Mouse (Mus musculus) neural tube, embryonic 14.5 days (tissue): ENCODE data around the gene 1700003F12Rik. TPM values are rescaled to one million over a fixed set of nuclear protein-coding genes. Genes with fewer than 3 reads are reported as not detected.

Source experiments
- ATAC-seq: fragments of 200-750 bp; cut with Nextera tagmentation; 2 replicates; pipeline ENCODE4 v1.8.0; 2017; ENCODE audit warnings: low read depth, mild to moderate bottlenecking, moderate TSS enrichment, moderate library complexity
- H3K27ac ChIP-seq: fragments of 300-500 bp; sonication (generic); 2 replicates; pipeline ENCODE4 v1.5.1; 2014; ENCODE audit warnings: low read depth, mild to moderate bottlenecking, control low read depth, low read length, moderate library complexity, mixed read lengths
- H3K27me3 ChIP-seq: fragments of 300-500 bp; sonication (generic); 2 replicates; pipeline ENCODE4 v1.6.1; 2014; ENCODE audit warnings: low read length; ENCODE audit not compliant: control insufficient read depth, insufficient read depth
- H3K36me3 ChIP-seq: fragments of 300-500 bp; sonication (generic); 2 replicates; pipeline ENCODE4 v1.6.1; 2014; ENCODE audit warnings: low read length, mixed read lengths; ENCODE audit not compliant: control insufficient read depth, insufficient read depth
- H3K4me1 ChIP-seq: fragments of 300-500 bp; sonication (generic); 2 replicates; pipeline ENCODE4 v1.6.1; 2014; ENCODE audit warnings: low read length; ENCODE audit not compliant: control insufficient read depth, insufficient read depth
- H3K4me2 ChIP-seq: fragments of 300-500 bp; sonication (generic); 2 replicates; pipeline ENCODE4 v1.6.1; 2014; ENCODE audit warnings: mild to moderate bottlenecking, low read depth, low read length, control low read depth
- H3K4me3 ChIP-seq: fragments of 300-500 bp; sonication (generic); 2 replicates; pipeline ENCODE4 v1.5.1; 2014; ENCODE audit warnings: low read depth, low read length, control low read depth, mixed read lengths
- H3K9ac ChIP-seq: fragments of 300-500 bp; sonication (generic); replicated peaks from 2 replicates; pipeline ENCODE4 v1.6.1; 2014; ENCODE audit warnings: low read depth, mild to moderate bottlenecking, control low read depth, low read length, mixed read lengths
- H3K9me3 ChIP-seq: fragments of 300-500 bp; sonication (generic); 2 replicates; pipeline ENCODE4 v1.6.1; 2016; ENCODE audit warnings: low read length; ENCODE audit not compliant: control insufficient read depth
- WGBS: fragments of 180-500 bp; shearing (Covaris S2); extraction: QIAGEN DNeasy Blood & Tissue Kit; methylation state at CpG from one replicate; pipeline ENCODE4 v1.1.7; 2014; 5-methylcytosine and 5-hydroxymethylcytosine counted together
- polyA plus RNA-seq: library from polyadenylated mRNA; unstranded; fragments of >200 nt; fragmentation: Nextera tagmentation; extraction: Ambion mirVana; gene quantifications from 2 replicates; pipeline ENCODE4 v1.2.1, GENCODE M21; 2014

The 1700003F12Rik gene
- polyA plus RNA-seq, 1 experiment from 2014 or later: 1.6 TPM

DNA sequence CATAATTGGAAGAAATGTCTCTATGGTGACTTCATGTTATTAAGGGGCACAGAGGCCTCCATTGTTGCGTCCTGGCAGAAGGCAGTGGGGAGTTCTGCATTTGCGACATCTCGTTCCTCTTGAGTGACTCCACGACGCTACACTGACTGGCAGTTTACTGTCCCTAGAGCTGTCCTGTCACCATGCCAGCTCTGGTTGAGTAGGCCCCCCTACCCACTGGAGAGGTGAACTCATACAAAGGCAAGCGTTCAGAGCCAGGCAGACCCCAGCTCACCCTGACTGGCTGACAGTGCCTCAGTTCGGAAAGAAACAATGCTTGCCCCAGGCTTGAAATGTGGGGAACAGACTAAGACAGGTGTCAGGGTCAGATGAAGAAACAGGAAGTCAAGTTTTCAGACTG, 27.4 kb downstream of the 1700003F12Rik start:
- H3K4me3 ChIP-seq: no peak overlapping the region
- no peaks in the 10 kb centered on the region for H3K9me3 ChIP-seq
- no peak overlapping the region for H3K4me2 ChIP-seq
- ATAC-seq: no peak
- 26% methylated on average over 7 of the region's 7 CpGs for WGBS
- H3K36me3 ChIP-seq: no peaks in the 10 kb centered on the region
- H3K27me3 ChIP-seq: no peaks in the 10 kb centered on the region
- no peak overlapping the region for H3K27ac ChIP-seq
- H3K9ac ChIP-seq: no peak overlapping the region
- H3K4me1 ChIP-seq: 0 out of 2 replicates have a peak, but pooled peaks cover 7% of the 10 kb centered on the region

GRCm38 (mm10) chr2:154576876-154577743, 30.2 kb downstream of the 1700003F12Rik start:
- Histone ChIP-seq H3K27me3 (no peaks in the 10 kb centered on the region), H3K4me3 (no peak overlapping the region), H3K4me2 (no peak overlapping the region), H3K36me3 (no peaks in the 10 kb centered on the region), H3K27ac (peak overlapping the region; percentile 44; the same call in 1 of the 2 replicates), H3K4me1 (0 out of 2 replicates have a peak, but pooled peaks cover 7% of the 10 kb centered on the region), H3K9me3 (no peaks in the 10 kb centered on the region), H3K9ac (no peak overlapping the region)
- peak; percentile 63; the same call in 1 of the 2 replicates for ATAC-seq
- WGBS: 23% methylated on average over 12 of the region's 12 CpGs

DNA sequence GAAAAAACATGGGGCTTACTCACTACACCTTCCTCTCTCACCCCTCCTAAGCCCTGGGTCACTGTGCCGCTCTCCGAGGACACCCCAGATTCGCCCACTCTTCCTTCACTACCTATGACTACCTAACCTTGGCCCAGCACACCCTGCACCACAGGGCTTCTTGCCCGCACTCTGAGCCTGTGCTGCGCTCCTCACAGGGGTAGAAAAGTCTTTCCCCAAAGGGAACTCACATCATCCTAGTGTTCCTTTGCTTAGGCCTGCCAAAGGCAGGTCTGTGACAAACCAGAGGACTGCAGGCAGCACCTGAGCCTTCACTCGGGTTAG, 30.8 kb downstream of the 1700003F12Rik start:
- Histone ChIP-seq H3K4me1 (0 out of 2 replicates have a peak, but pooled peaks cover 7% of the 10 kb centered on the region), H3K4me3 (no peak overlapping the region), H3K9ac (no peak overlapping the region), H3K27ac (peak overlapping the region; percentile 44; the same call in 1 of the 2 replicates), H3K9me3 (no peaks in the 10 kb centered on the region), H3K27me3 (no peaks in the 10 kb centered on the region), H3K36me3 (no peaks in the 10 kb centered on the region), H3K4me2 (no peak overlapping the region)
- 65% methylated on average over 6 of the region's 6 CpGs for WGBS
- no peak for ATAC-seq

GRCm38 (mm10) chr2:154580586-154580985, 33.7 kb downstream of the 1700003F12Rik start:
- Histone ChIP-seq H3K9ac (no peak overlapping the region), H3K9me3 (no peaks in the 10 kb centered on the region), H3K4me2 (no peak overlapping the region), H3K36me3 (no peaks in the 10 kb centered on the region), H3K4me1 (0 out of 2 replicates have a peak, but pooled peaks cover 8% of the 10 kb centered on the region), H3K4me3 (no peak overlapping the region), H3K27me3 (no peaks in the 10 kb centered on the region), H3K27ac (no peak overlapping the region)
- WGBS: 83% methylated on average over 8 of the region's 8 CpGs
- no peak for ATAC-seq

DNA sequence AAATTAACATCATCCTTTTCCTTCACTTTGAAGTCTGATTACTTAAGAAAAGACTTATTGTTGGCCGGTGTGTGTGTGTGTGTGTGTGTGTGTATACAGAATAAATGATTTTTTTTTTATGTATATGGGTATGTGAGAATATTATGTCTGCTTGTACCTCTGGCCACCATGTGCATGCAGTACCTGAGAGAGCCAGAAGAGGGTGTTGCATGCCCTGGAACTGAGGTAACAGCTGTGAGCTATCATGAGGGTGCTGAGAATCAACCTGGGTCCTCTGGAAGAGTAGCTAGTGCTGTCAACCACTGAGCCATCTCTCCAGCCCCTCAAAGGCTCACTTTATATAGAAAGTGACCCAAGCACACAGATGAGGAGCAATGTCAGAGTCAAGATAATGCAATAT, 34.5 kb downstream of the 1700003F12Rik start:
- Histone ChIP-seq H3K4me3 (no peak overlapping the region), H3K4me1 (0 out of 2 replicates have a peak, but pooled peaks cover 8% of the 10 kb centered on the region)
- no peak for ATAC-seq

GRCm38 (mm10) chr2:154583906-154584872, 37.3 kb downstream of the 1700003F12Rik start:
- H3K9ac ChIP-seq: no peak overlapping the region
- 39% methylated on average over 15 of the region's 15 CpGs for WGBS
- 0 out of 2 replicates have a peak, but pooled peaks cover 4% of the 10 kb centered on the region for H3K4me1 ChIP-seq
- H3K27ac ChIP-seq: 0 out of 2 replicates have a peak overlapping the region, but pooled peaks have one; percentile 16
- ATAC-seq: peak; percentile 82
- H3K27me3 ChIP-seq: no peaks in the 10 kb centered on the region
- no peaks in the 10 kb centered on the region for H3K9me3 ChIP-seq
- no peak overlapping the region for H3K4me2 ChIP-seq
- H3K36me3 ChIP-seq: 0 out of 2 replicates have a peak, but pooled peaks cover 5% of the 10 kb centered on the region
- H3K4me3 ChIP-seq: no peak overlapping the region

More for the DNA sequence above, 34.5 kb downstream of the 1700003F12Rik start:
- Histone ChIP-seq H3K9me3 (no peaks in the 10 kb centered on the region), H3K9ac (no peak overlapping the region), H3K36me3 (no peaks in the 10 kb centered on the region), H3K4me2 (no peak overlapping the region), H3K27ac (no peak overlapping the region), H3K27me3 (no peaks in the 10 kb centered on the region)
- 93% methylated on average over 1 of the region's 1 CpGs for WGBS

DNA sequence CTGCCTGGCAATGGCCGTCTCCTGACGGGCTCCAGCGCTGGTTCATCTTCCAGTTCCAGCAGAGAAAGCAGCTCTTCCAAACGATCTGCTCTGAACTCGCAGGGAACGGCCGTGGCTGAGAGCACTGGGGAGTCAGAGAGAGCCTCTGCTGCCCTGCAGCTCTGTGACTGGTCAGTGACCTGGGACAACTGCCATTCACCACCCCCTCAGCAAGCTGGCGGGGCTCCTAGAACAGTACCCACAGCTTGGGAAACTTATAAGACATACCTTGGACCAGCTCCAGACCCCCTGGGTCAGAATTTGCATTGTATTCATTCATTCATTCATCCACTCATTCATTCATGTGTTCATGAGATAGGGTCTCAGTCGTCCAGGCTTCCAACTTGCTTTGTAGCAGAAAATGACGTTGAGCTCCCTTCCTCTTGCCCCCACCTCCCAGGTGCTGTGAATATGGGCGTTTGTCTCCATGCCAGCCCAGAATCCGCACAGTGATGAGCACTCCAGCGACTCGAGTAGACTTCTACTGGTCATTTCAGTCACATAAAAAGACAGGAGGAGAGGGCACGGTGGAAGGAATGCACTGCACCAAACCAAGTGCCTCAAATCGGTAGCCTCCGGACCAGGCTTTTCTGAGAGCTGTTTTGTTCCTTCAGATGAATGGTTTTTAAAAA, 38.2 kb downstream of the 1700003F12Rik start:
- no peaks in the 10 kb centered on the region for H3K9me3 ChIP-seq
- ATAC-seq: peak; percentile 8; the same call in 1 of the 2 replicates
- H3K27me3 ChIP-seq: no peaks in the 10 kb centered on the region
- no peak overlapping the region for H3K9ac ChIP-seq
- 0 out of 2 replicates have a peak, but pooled peaks cover 4% of the 10 kb centered on the region for H3K4me1 ChIP-seq
- H3K36me3 ChIP-seq: 0 out of 2 replicates have a peak, but pooled peaks cover 5% of the 10 kb centered on the region
- 50% methylated on average over 17 of the region's 17 CpGs for WGBS
- no peak overlapping the region for H3K4me2 ChIP-seq
- H3K27ac ChIP-seq: no peak overlapping the region
- no peak overlapping the region for H3K4me3 ChIP-seq

- no peak for ATAC-seq
- Histone ChIP-seq H3K4me2 (no peak overlapping the region), H3K9me3 (no peaks in the 10 kb centered on the region), H3K27ac (no peak overlapping the region), H3K4me3 (no peak overlapping the region), H3K9ac (no peak overlapping the region), H3K36me3 (0 out of 2 replicates have a peak, but pooled peaks cover 5% of the 10 kb centered on the region), H3K4me1 (0 out of 2 replicates have a peak, but pooled peaks cover 4% of the 10 kb centered on the region), H3K27me3 (no peaks in the 10 kb centered on the region)
- WGBS: 75% methylated on average over 5 of the region's 5 CpGs
Observed at GRCm38 (mm10) chr2:154586405-154586804, 39.5 kb downstream of the 1700003F12Rik start.
